Mouse (Mus musculus): ENCODE results near the gene Rraga. TPM values are rescaled to one million over a fixed set of nuclear protein-coding genes. Genes with fewer than 3 reads are reported as not detected.
A peak's percentile ranks its signal among the peaks of the same experiment; 100 is the strongest.

Rraga gene
- 19.7 and 40.0 TPM in 2 replicates for total RNA-seq (2015; ENCODE audit: low replicate concordance)
- 8.3 and 14.5 TPM in 2 replicates for total RNA-seq (2017; ENCODE audit: low replicate concordance)

DNA sequence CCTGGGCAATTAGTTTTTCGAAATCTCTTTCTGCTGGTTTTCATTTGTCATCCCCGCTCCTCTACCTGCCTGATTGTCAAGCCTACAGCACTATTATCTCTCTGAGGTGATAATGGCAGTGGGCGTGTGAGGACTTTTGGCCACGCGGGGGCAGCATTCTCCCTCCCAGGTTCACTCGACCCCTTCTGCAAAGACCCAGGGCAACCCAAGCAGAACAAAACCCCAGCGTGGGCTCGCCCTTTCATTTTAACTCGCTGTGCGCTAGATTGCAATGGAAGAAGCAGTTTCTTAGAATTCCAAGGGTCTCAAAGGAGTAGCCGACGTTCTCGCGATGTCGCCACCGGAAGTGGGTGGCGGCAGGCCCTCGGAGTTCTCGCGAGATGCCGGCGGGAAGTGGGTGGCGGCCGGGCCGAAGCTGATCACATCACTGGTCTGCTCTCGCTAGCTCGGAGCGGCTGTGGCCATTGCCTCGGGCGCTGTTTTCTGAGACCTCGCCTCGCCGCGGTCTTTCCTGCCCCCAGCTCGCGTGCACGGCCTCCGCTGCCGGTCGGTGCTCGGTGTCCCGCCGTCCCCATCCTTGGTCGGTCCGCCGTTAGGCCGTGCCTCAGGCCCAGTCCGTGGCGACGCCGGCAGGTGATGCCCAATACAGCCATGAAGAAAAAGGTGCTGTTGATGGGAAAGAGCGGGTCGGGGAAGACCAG is at the start of gene Rraga:
Gene Rraga, plus strand, starts transcription at position 386 of the 701 bp plus-strand sequence.
- peak; percentile 97 for ATAC-seq (replicated peaks; ENCODE audit: low FRiP score, poor library complexity, severe bottlenecking)

GRCm38 (mm10) chr4:86527162-86528136 is 48.0 kb upstream of the Rraga start:
- ATAC-seq (replicated peaks; ENCODE audit: low FRiP score, poor library complexity, severe bottlenecking) = no peak

- no peak for ATAC-seq (replicated peaks; ENCODE audit: low FRiP score, poor library complexity, severe bottlenecking)
Observed at GRCm38 (mm10) chr4:86529161-86529560, 46.3 kb upstream of the Rraga start.

DNA sequence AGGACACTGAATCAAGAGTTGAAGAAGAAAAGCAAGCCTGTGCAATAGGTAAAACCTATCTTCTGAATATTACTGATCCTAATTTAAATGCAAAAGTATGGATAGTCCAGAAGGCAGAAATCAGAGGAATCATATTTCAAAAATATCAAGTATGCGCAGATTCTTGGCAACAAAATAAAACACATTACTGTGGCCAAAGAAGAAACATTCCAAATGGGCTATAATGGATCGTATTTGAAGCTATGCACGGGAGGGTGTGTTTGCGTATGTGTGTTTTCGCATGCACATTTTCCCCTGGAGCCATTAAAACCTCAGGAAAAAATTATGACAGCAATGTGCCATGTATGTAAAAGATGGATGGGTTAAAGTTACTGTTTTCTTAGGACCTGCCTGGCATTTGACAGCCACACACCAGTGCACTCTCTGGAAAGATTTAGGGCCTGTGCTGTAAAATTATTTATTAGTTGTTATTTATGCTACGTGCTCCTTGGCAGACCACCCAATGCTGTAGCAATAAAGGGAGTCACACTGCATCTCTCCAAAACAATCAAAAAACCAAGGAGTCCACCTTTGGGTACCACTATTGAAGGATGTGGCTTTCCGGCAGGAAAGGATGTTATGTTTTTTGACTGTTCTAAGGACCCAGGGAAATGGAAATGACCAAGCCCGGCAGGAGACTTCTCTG is 41.9 kb upstream of the Rraga start:
- no peak for ATAC-seq (replicated peaks; ENCODE audit: low FRiP score, poor library complexity, severe bottlenecking)

GRCm38 (mm10) chr4:86534091-86534481 is 41.4 kb upstream of the Rraga start:
- no peak for ATAC-seq (replicated peaks; ENCODE audit: low FRiP score, poor library complexity, severe bottlenecking)

GRCm38 (mm10) chr4:86537972-86538371 is 37.5 kb upstream of the Rraga start:
- ATAC-seq (replicated peaks; ENCODE audit: low FRiP score, poor library complexity, severe bottlenecking) = no peak

GRCm38 (mm10) chr4:86538936-86539335 is 36.5 kb upstream of the Rraga start:
- ATAC-seq (replicated peaks; ENCODE audit: low FRiP score, poor library complexity, severe bottlenecking) = no peak

GRCm38 (mm10) chr4:86541573-86541972 is 33.9 kb upstream of the Rraga start:
- ATAC-seq (replicated peaks; ENCODE audit: low FRiP score, poor library complexity, severe bottlenecking) = no peak

DNA sequence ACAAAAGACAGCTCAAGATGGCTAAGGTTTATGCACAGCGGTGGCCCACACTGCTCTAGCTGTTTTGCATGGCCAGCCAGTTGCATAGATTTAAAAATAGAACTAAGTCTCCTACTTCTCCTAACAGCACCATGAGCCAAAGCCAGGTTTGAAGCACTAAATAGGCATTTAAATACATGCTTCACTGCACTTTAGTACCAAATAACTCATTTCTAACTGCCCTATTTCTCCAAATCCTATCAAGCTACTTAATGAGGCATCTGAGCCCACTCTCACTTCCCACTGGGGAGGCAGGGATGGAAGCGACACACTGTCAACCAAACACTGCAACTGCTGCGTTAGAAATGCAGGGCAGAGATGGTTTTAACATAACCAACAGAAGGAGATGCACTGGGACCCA is 31.5 kb upstream of the Rraga start:
- no peak for ATAC-seq (replicated peaks; ENCODE audit: low FRiP score, poor library complexity, severe bottlenecking)

GRCm38 (mm10) chr4:86545615-86546014 is 29.9 kb upstream of the Rraga start:
- ATAC-seq (replicated peaks; ENCODE audit: low FRiP score, poor library complexity, severe bottlenecking) = no peak

DNA sequence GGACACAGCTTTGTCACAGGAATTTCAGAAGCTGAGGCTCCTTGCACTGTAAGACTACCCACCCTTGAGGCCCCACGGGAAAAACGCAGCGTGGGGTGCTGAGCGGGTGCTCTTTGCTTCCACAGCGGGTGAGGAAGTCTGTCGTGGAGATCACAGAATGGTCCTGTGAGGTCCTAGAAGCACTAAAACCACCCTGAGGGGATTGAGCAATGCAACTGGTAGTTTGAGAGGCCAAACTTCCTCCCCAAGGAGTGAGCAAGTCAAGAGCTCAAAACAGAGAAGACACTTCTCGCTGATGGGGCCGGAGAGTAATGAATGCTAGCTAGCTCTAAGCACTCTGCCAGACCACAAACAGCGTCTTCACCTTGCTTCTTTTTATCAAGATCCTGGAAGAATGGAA is 27.1 kb upstream of the Rraga start:
- ATAC-seq (replicated peaks; ENCODE audit: low FRiP score, poor library complexity, severe bottlenecking) = no peak

DNA sequence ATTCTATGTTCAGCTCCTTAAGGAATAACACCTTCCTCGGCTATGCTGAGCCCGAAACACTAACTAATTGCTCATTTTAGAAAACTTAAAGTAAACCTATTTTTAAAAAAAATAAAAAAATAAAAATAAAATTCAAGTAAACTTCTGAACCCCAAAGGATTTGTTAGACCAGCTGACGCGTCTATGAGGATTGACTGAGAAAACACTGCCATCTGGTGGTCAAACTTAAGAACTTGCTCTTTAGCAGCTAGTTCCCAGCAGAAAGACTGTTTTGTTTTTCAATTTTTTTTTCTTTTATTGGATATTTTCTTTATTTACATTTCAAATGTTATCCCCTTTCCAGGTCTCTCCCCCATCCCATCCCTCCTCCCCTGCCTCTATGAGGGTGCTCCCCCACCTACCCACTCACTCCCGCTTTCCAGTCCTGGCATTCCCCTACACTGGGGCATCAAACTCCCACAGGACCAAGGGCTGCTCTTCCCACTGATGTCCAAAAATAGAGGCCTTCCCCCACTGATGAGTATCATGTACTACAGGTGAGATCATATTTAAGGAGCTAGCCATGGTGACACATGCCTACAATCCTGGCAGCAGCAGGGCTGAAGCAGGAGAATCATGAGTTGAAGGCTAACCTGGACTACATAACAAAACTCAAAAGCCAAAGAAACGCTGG is 20.3 kb upstream of the Rraga start:
- ATAC-seq (replicated peaks; ENCODE audit: low FRiP score, poor library complexity, severe bottlenecking) = no peak

DNA sequence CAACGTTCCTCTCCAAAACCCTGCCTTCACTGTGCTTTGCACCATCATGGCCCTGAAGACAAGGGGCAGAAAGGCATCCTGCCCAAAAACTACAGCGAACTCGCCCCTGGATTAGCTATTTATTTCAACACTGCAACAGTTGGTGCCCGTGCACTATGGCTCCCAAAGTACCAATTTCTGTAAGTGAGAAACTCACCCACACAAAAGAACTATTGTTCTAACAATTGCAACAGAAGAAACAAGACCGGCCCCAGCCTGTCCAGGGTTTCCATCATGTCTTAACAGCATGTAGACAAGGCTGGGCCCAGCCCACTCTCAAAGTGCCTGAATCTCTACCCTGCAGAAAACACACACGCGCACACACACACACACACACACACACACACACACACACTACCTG is 18.1 kb upstream of the Rraga start:
- no peak for ATAC-seq (replicated peaks; ENCODE audit: low FRiP score, poor library complexity, severe bottlenecking)

DNA sequence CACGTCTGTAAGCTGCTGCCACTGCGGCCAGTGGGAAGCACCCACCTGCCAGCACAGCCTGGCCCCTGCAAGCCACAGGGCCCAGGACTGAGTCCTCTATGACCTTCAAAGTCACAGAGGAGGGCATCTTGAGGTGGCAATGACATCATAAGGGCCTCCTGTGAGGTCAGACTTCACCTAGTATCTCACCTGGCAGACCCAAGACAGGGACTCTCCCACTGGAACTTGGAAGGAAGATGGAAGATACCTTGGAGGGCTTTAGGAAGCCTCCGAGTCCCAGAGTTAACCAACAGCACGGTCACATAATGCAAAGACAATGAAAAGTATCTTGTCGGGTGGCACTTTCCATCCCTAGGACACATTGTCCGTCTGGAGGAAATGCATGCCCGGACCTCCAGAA is 17.2 kb upstream of the Rraga start, which contains the start of gene Saxo1:
Gene Saxo1, minus strand, starts transcription at position 101 of the 400 bp plus-strand sequence.
- ATAC-seq (replicated peaks; ENCODE audit: low FRiP score, poor library complexity, severe bottlenecking) = no peak

DNA sequence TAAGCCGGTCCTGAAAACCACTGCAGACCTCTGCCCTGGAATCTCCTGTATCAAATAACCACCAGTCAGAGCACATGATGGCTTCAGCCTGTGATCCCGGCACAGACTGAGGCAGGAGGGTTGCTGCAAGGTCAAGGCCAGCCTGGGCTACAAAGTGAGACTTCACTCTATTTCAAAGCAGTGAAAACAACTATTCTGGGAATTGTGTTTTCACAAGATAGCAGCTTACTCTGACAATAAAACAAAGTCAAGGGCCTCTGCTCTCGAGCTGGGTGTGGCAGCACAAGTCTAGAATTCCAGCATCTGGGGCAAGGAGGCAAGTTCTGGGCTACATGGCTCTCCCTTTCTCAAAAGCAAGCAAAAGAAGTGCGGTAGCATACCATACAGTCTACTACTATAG is 16.5 kb upstream of the Rraga start:
- no peak for ATAC-seq (replicated peaks; ENCODE audit: low FRiP score, poor library complexity, severe bottlenecking)

DNA sequence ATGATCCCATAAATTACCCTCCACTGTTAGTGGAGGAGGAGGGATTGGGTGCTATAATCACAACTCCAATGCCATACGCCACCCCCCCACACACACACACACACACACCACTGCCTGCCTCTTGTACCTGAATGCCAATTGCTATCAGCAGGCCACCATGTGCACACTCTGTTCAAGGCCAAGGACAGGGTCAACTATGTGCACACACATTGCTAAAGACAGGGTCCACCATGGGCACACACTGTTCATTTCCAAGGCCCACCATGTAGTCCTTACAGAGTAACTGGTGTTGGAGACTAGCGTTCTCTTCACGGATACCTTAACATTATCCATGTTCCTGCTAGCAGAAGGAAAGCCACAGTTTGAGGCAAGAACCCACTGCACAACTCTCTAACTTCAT is 14.4 kb upstream of the Rraga start:
- ATAC-seq (replicated peaks; ENCODE audit: low FRiP score, poor library complexity, severe bottlenecking) = no peak

DNA sequence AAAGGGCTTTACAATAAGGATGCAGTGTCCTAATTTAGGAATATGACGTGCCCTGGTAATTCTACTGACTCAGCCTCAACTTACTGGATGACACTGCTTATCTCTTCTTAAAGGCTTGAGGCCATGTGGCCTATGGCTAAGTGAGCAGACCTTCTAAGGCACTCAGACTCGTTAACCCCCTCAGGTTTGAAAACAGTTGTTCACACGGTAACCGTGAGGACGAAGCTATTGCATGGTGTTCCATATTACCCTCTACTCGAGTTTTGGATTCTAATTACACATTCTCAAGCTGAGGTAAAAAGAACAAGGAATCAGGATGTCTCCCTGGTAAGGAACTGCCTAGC is 557 bp upstream of the Rraga start:
- no peak; the same call in 1 of the 2 replicates for ATAC-seq (replicated peaks; ENCODE audit: low FRiP score, poor library complexity, severe bottlenecking)

GRCm38 (mm10) chr4:86576120-86576541 is 663 bp downstream of the Rraga start:
- 0 out of 2 replicates have a peak, but pooled peaks have one; percentile 6 for ATAC-seq (replicated peaks; ENCODE audit: low FRiP score, poor library complexity, severe bottlenecking)

DNA sequence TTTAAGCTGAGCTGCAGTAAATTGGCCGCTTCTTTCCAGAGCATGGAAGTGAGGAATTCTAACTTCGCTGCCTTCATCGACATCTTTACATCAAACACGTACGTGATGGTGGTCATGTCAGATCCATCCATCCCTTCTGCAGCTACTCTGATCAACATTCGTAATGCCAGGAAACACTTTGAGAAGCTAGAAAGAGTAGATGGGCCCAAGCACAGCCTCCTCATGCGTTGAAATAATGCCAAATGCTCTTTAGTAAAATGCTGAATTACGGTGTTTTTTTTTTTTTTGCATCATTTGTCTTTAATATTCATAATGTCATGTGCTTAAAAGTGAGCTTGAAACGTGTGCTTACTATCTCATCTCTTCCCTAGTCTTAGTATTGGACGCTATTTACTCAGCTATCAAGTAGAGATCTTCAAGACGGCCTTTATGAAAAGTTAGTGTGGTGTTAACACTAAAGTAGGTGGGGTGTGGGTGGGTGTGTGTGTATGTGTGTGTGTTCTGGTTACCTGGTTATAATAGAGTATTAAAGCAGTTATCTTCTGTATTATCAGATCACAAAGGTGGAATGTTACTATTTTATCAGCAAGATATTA is 1.3 kb downstream of the Rraga start:
- ATAC-seq (replicated peaks; ENCODE audit: low FRiP score, poor library complexity, severe bottlenecking) = no peak

All from erythroid progenitor cell, adult 5-6 weeks (primary cell).